Mouse (Mus musculus): ENCODE measurements at regions not wholly inside any gene's neighbourhood (a gene's known extent, or its start where the extent isn't known, plus 50 kb on each side); places are given as distances from the start of the nearest gene placed in this dataset.

- DNase-seq (ENCODE audit: low read depth, low spot score), result peak; percentile 59
These were observed 229.7 kb upstream of the Grm3 start for GRCm38 (mm10) chr5:9954652-9955051.

- no peak for DNase-seq (ENCODE audit: low read depth, low spot score)
These were observed 213.8 kb upstream of the Grm3 start for GRCm38 (mm10) chr5:9938746-9939145.

GRCm38 (mm10) chr5:9912936-9913335 is 188.0 kb upstream of the Grm3 start:
- DNase-seq (ENCODE audit: low read depth, low spot score), result no peak

GRCm38 (mm10) chr5:9911783-9912182 is 186.8 kb upstream of the Grm3 start:
- no peak for DNase-seq (ENCODE audit: low read depth, low spot score)

- no peak for DNase-seq (ENCODE audit: low read depth, low spot score)
These were observed 186.1 kb upstream of the Grm3 start for GRCm38 (mm10) chr5:9911089-9911473.

GRCm38 (mm10) chr5:9910452-9911088 is 185.6 kb upstream of the Grm3 start:
- DNase-seq (ENCODE audit: low read depth, low spot score), result no peak

- DNase-seq (ENCODE audit: low read depth, low spot score), result no peak
These were observed 170.3 kb upstream of the Grm3 start for GRCm38 (mm10) chr5:9895297-9895696.

- DNase-seq (ENCODE audit: low read depth, low spot score), result no peak
These were observed 153.1 kb upstream of the Grm3 start for GRCm38 (mm10) chr5:9878063-9878462.

GRCm38 (mm10) chr5:9869091-9869490 is 144.1 kb upstream of the Grm3 start:
- DNase-seq (ENCODE audit: low read depth, low spot score), result no peak

- DNase-seq (ENCODE audit: low read depth, low spot score), result no peak
These were observed 104.8 kb upstream of the Grm3 start for GRCm38 (mm10) chr5:9829750-9830149.

- no peak for DNase-seq (ENCODE audit: low read depth, low spot score)
These were observed 76.7 kb upstream of the Grm3 start for GRCm38 (mm10) chr5:9801707-9802106.

- DNase-seq (ENCODE audit: low read depth, low spot score), result no peak
These were observed 56.1 kb upstream of the Grm3 start for GRCm38 (mm10) chr5:9781107-9781506.
